29 mouse cellular contexts compared by ENCODE assay signal in the genomic region with DNA sequence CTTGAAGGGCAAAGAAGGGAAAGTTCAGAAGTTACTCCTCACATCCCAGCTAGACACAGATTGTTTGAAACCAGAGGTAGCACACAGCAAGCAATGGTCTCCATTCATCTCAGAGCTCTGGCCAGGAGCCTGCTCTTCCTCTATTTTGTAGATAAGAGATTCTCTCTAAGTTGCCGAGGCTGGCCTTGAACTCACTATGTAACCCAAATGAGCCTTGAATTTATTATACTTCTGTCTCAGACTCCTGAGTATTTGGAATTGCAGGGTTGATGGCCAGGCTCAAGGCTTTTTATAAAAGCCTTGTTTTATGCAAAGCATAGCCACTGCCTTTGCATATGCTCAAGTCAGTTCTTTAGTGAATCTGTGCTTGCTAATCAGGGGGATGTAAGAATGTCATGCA. TPM values are rescaled to one million over a fixed set of nuclear protein-coding genes. Genes with fewer than 3 reads are reported as not detected.
"Had no signal": no experiment of that assay in that cellular context is flagged by ENCODE, and none has a peak within 500 bp of the region (broad histone marks: within the 10 kb centered on the region; RNA-seq: fewer than 3 reads in every experiment).

No protein-coding gene starts in this region.

- DNase-seq: kidney, adult 9 months; kidney, postnatal 14 days; kidney, postnatal 4 days; left cerebral cortex, postnatal 4 days; liver; lung, adult 18-20 months; lung, postnatal 10 days; lung, postnatal 36 days; midbrain, embryonic 14.5 days; right cerebral cortex, postnatal 25 days; spleen, adult 18-20 months; thymus, adult 18-20 months; thymus, postnatal 14 days; thymus, postnatal 4 days had no signal

- H3K27me3 ChIP-seq: limb, embryonic 13.5 days; liver, embryonic 12.5 days; liver, embryonic 15.5 days; lung, embryonic 15.5 days; megakaryocyte, embryonic 14.5 days; stomach, embryonic 15.5 days had no signal

- H3K4me3 ChIP-seq: limb, embryonic 13.5 days; liver, embryonic 12.5 days; liver, embryonic 15.5 days; lung, embryonic 15.5 days; megakaryocyte, embryonic 14.5 days; stomach, embryonic 15.5 days had no signal

- H3K9ac ChIP-seq: limb, embryonic 13.5 days; liver, embryonic 12.5 days; liver, embryonic 15.5 days; lung, embryonic 15.5 days; stomach, embryonic 15.5 days had no signal

- H3K9me3 ChIP-seq: limb, embryonic 13.5 days; liver, embryonic 12.5 days; liver, embryonic 15.5 days; lung, embryonic 15.5 days; megakaryocyte, embryonic 14.5 days; stomach, embryonic 15.5 days had no signal

- H3K4me2 ChIP-seq: limb, embryonic 13.5 days; liver, embryonic 12.5 days; liver, embryonic 15.5 days; lung, embryonic 15.5 days; midbrain, embryonic 11.5 days; stomach, embryonic 15.5 days had no signal

- H3K27ac ChIP-seq: limb, embryonic 13.5 days; liver, embryonic 12.5 days; liver, embryonic 15.5 days; lung, embryonic 15.5 days; stomach, embryonic 15.5 days had no signal

- H3K4me1 ChIP-seq: limb, embryonic 13.5 days; liver, embryonic 12.5 days; liver, embryonic 15.5 days; lung, embryonic 15.5 days; megakaryocyte, embryonic 14.5 days; stomach, embryonic 15.5 days had no signal

- H3K36me3 ChIP-seq: limb, embryonic 13.5 days; liver, embryonic 12.5 days; liver, embryonic 15.5 days; lung, embryonic 15.5 days; stomach, embryonic 15.5 days had no signal

RNA-seq across cellular contexts. Expression of a gene that starts 27.4 kb away (rescaled TPM):
- total RNA-seq: layer of hippocampus, adult 18-20 months; layer of hippocampus, postnatal 14 days; left cerebral cortex, adult 8-10 months; left cerebral cortex, postnatal 14 days; left cerebral cortex, postnatal 4 days; midbrain, postnatal 0 days had no signal
- polyA plus RNA-seq: kidney, embryonic 16.5 days; limb, embryonic 13.5 days; liver, embryonic 12.5 days; liver, embryonic 15.5 days; lung, embryonic 15.5 days; midbrain, embryonic 11.5 days; midbrain, embryonic 14.5 days; midbrain, postnatal 0 days; neural tube, embryonic 11.5 days; neural tube, embryonic 14.5 days had no signal

RNA-seq across cellular contexts. Expression of a gene that starts 31.6 kb away (rescaled TPM):
- total RNA-seq: layer of hippocampus, adult 18-20 months; layer of hippocampus, postnatal 14 days; left cerebral cortex, adult 8-10 months; left cerebral cortex, postnatal 14 days; left cerebral cortex, postnatal 4 days had no signal
- polyA plus RNA-seq: kidney, embryonic 16.5 days; liver, embryonic 12.5 days; liver, embryonic 15.5 days; lung, embryonic 15.5 days; midbrain, embryonic 11.5 days; midbrain, embryonic 14.5 days; midbrain, postnatal 0 days; neural tube, embryonic 11.5 days; neural tube, embryonic 14.5 days had no signal
